Mouse (Mus musculus) bone marrow macrophage, adult 2 months (primary cell): ENCODE data around the gene Gzmn.

Experiments
- CTCF ChIP-seq: IDR thresholded peaks from 2 replicates; pipeline ENCODE4 v1.5.1; 2012; ENCODE audit warnings: low read depth, mild to moderate bottlenecking, low read length, moderate library complexity
- POLR2A ChIP-seq: IDR thresholded peaks from 2 replicates; pipeline ENCODE4 v1.6.1; 2012; ENCODE audit warnings: mild to moderate bottlenecking, low read depth, low read length, borderline replicate concordance

GRCm38 (mm10) chr14:56186946-56187345 is 12.5 kb upstream of the Gzmn start:
- no peak for TF ChIP-seq CTCF
- TF ChIP-seq POLR2A, result no peak
